Mouse (Mus musculus) left cerebral cortex, adult 11 months (tissue): ENCODE data around the gene Cadm2.

ENCODE experiments used
- DNase-seq: peaks from one replicate; pipeline ENCODE4 v3.0.0; 2022; ENCODE audit warnings: low spot score

Gene Cadm2

DNA sequence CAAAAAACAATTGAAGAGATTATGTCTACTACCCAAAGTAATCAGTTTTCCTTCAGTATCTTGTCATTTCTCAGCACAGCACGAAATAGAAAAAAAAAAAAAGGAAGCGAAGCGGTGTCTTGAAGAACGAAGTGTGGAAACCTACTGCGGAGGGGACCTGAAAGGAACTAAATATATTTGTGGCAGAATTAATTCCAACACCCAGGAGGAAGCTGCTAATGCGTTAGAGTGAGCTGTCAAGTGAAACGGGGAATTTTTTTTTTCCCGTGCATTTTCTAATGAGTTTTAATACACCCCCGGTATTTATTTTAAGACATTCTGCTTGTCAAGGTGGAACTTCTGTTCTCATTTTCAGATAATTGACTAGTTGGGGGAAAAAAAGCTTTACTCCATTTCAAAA lies 111.6 kb downstream of the Cadm2 start:
- no peak for DNase-seq

DNA sequence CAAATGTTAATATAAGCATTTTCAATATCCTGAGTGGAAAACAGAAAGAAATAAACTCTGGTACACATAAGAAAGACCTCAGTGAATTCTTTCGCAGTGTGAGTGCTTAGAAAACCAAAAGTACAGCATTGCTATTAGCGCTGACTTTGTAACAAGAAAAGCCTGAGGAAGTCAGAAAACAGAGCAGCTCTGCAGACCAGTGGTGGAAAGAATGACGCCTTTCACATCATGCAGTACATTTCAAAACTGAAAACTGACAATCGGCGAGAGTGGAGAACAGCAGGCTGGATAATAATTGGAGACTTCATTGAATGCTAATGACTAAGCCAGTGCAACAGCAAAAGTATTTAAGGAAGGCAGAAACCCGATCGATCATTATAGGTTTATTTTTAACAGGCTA lies 138.2 kb downstream of the Cadm2 start:
- DNase-seq = no peak

DNA sequence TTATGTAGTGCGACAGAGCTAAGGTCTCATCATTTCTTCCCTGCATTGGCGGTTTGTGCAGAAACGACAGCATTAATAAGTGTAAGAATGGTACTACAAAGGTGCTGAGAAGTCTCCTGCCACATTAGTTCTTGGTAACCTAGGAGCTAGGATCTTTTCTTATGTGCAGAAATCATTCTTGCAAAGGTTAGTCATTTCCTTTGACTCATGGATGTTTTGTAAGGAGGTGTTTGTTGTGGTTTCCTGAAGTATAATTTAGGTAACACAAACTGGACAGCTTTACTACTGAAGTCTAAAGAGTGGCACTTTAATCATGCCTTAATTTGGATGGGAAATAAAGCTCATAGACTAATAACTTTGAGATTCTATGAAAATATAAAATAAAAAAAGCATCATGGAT lies 153.7 kb downstream of the Cadm2 start:
- DNase-seq = no peak

DNA sequence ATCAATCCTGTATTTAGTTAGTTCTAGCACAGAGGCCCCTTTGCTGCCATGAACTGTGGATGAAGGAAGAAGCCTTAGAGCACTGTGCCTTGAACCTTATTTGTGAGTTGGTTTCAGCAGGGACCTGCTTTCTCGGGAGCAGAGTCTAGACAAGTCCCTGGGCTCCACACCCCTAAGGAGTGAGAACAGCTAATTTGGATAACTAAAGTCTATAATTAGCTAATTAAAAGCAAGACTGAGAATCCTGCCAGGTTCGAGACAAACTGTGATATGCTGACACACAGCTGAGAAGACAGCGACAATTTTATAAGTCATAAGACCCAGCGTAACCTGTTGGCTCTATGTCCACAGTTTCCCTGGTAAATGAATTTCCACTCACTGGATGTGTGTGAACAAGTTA lies 184.4 kb downstream of the Cadm2 start:
- DNase-seq = no peak

DNA sequence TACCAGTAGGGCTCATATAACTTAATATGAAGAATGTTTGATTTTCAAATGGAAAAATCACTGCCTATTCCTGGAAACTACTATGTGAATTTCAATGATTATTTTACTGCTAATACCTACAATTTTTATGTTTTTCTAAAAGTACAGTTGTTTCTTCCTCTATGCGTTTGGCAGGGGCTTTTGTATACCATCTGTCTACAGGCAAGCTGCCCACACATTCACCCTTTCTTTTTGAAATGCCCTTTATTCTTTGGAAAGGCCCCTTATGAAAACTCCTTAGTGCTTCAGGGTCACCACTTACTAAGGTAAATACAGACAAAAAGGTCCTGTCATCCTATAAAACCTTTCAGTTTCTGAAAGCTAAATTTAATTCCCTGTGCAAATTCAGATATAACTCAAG lies 195.3 kb downstream of the Cadm2 start:
- no peak for DNase-seq

DNA sequence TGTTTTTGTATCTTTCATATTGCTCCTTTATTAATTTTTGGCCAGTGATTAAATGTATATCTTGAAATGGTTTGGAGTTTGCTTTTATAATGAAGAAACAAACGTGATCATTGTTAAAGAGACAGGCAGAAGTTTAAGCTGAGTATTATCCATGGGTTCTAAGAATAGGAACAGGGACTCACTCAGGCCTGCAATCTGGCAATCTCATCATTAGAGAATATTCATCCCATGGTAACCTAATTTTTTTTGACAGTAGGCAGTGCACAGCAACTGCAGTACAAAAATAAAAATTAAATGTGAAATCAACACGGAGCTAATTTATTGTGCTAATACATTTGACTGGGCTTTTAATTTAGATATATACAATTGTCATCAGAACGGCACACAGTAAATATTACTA lies 209.8 kb downstream of the Cadm2 start:
- no peak for DNase-seq

DNA sequence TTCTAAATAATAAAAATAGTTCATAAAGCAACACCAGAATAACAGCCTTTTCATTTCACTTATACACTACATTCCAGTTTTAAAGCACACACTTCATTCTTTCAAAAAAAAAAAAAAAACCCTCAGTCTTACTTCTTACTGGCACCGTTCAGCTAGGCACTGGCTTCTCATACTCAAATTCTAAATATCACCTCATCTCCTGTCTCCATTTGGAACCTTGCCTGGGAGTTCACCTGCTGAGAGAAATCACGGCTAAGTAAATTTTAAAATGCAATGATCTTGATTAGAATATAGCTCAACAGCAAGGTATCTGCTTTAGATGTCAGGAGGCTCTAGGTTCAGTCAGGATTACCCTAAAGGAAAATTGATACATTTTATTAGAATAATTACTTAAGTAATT lies 210.2 kb downstream of the Cadm2 start:
- no peak for DNase-seq

DNA sequence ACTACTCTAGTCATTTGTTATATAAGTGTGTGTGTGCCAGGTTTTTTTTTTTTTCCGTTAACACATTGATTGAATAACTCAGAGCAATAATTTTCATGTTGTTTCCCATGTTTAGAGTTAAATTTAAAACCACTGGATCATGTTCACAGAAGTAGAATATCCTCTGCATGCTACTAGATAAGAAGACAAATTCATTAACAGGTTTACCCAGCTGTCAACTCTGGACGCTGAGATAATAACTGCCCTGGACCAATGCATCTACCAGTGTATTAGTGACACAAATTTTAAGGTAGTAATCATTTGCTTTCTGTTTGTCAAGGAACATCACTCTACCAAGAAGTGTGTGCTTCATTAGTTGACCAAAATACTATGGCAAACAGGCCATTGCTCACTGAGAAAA lies 253.0 kb downstream of the Cadm2 start:
- no peak for DNase-seq

DNA sequence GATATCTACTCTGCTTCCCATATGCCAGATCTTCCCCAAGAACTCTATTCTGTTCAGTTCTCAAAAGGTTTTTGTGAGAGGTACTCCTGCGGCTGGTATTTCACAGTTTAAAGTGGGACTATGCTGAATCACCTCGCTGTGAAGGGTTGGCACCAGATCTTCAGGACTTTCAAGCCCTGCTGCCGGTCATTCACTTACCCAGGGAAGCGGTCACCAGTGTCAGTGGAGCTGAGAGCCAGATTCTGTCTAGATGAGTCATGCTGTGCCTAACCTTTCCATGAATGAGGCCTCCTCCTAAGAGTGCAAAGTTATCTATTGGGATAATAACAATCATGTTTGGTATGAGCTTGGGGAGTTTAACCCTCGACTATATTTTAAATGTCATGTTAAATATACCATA lies 272.7 kb downstream of the Cadm2 start:
- DNase-seq = no peak

DNA sequence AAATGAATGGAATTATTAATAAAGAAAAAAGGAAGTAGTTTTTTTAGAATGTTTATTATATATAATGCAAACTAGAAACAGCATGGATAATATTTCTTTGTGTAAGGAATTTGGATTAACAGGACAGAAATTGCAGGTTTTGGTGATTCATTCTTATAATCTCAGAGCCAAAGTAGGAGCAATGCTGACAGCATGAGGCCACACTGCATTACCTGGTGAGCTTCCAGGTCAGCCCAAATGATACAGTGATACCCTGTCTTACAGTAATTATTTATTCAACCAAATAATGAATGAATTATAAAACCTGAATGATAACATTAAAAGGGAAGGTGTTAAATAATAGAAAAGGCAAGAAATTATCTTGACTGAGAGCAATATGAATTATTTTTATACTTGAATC lies 273.1 kb downstream of the Cadm2 start:
- DNase-seq = no peak

DNA sequence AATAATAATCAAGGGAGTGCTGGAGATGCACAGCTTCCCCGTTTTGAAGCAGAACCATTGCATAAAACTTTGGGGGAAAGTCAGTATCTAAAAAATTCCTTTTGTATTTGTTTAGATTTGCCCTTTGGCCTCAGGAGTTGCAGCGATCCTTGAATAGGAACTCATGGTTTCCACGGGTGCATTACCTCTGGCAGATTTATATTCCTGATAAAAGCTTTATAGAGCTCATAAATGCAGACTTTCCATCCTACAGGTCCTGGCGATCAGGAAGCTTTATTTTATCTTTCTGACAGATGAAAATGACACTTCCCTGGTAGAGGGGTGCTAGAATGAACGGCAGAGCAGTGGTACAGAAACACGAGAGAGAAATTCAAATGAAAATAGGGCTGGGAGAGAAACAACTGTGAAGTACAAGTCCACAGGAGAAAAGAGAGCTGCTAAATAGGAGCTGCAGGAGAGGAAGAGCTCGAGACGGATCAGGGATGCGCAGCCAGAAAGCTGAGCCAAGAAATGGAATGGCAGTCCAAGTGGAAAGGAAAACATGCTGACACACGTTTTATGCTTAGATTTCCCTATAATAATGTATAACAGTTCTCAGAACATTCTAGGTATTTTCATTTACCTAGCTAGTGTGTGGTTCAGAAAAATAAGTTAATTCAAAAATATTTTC lies 274.0 kb downstream of the Cadm2 start:
- DNase-seq = no peak

DNA sequence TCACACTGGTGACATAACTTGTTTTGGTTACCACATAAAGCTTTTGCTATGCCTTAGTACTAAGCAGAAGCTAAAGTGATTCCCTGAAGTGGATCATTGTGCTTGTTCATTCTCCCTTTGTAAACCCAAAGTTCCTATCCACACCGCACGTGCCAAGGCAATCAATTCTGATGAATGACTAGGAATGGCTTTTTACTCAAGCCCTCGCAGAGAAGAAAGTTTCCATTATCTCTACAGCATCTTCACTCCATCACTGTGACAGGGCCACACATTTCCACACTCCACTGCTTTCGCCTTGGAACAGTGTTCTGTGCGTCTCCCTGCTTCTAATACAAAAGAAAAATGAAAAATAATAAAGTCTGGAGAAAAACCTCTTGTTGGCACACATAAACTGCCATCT lies 276.5 kb downstream of the Cadm2 start:
- no peak for DNase-seq

DNA sequence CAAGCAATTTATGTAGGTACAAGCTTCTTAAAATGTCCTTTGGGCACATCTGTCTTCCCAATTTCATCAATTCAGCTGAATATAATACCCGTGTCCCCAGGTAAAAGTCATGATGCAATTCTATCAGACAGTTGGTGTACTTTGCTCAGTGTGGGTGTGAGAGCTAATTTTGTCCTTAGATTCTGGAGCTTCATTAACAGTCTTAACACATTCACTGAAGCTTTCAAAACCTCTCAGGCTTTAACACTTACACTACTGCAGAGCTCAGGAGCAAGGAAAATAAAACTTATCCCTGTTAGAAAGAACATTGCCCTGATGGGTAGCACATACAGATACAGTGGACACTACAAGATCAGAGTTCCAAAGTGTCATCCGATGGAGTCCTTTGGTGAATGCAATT lies 309.7 kb downstream of the Cadm2 start:
- peak; percentile 60 for DNase-seq

DNA sequence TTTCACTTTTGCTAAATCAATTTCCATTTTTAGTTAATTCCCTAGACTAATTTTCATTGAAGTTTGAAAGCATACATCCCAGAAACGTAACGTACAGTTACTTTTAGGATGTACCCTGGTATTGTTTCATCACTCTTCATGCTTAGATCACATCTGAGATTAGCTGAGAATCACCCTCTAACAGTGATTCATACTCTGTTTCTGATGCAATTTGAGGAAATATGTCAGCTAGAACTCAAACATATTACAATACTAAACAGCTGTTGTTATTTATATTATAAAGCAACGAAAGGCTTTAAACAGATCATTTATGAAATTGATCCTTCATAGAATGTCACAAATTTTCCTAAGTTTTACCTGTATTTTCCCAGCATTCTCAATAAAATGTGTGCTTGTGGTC lies 336.0 kb downstream of the Cadm2 start:
- DNase-seq = no peak

DNA sequence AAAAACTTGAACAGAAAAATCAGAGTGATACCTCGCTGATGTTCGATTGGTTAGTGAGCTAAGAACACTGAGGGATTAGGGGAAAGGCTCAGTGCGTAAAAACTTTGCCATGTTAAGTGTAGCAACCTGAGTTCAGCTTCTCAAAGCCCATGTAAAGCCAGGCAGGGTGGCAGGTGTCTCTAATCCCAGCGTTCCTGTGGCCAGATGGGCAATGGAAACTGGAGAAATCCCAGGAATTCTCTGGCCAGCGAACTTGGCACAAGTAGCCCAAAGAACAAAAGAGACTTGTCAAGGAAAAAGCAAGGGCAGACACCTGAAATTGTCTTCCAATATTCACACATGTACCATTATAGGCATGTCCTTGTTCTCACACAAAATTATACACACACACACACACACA lies 377.1 kb downstream of the Cadm2 start:
- no peak for DNase-seq

DNA sequence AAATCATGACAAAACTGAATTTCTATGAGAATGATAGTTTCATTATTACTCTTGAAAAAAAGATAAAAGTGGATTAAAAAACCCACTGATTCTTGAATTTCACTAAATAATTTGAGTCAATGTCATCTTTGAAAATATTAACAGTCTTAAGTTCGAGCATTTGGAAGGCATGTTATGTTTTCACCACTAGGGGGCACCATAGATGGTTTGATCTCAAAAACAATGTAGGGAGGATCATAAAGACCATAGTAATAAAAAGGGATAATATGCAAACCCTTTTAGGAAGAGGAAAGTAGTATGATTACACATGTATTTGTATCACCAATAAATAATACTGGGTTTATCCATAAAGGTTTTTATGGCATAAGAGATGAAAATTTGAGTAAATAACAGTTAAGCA lies 385.8 kb downstream of the Cadm2 start:
- no peak for DNase-seq

DNA sequence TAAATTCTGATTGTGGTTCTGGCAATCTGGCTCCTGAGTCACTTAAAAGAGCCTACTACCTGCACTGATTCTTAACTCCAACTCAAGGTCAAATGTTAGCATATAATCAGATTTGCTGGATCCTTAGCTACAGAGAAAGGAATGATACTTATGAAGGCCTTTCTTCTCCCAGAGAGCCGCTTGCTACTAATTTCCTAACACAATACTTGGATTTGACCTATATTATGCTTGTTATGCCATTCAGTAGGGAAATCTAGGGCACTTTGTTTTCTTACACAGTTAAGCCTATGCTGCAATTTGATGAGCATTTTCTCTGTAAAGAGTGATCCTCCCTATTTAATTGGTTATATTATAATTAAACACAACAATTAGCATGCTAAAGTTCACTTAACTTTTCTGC lies 394.0 kb downstream of the Cadm2 start:
- no peak for DNase-seq

DNA sequence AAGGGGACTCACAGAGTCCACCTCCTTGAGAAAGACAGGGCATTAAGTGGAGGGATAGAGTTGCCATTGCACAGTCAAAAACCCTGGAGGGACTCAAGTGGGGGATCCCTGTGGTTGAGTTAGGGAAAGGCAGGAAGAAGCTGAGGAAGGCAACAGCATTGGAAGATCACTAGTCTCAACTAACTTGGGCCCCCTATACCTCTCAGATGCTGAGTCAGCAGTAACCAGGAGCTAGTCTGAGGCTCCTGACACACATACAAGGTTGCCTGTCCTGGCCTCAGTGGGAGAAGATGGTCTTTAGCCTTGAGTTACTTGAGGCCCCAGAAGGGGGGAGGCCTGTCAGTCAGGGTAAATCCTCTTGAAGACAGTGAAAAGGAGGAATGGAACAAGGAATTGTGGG lies 417.4 kb downstream of the Cadm2 start:
- DNase-seq = no peak

DNA sequence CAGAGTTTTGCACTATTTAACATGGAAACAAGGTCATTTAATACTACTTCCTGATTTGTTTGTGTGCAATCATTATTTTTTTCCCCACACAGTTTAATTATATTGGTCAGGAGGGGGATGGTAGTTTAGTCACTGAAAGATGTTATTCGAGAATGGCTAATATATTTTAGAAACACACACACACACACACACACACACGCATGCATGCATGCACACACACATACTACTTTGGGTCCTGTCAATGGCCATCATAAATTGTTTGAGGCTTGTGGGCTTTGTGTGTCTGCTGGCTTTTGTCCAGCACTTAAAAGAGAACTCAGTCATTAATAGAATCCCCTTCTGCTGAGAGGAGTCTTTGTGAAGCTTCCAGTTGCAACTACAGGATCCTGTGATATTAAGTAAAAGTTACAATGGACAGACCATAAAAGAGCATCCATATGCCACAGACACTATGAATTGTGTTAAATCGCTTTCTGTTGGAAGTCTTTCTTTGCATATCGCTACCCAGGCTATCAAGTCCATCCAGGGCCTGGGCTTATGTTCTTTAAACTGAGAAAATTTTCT lies 427.8 kb downstream of the Cadm2 start:
- no peak for DNase-seq

DNA sequence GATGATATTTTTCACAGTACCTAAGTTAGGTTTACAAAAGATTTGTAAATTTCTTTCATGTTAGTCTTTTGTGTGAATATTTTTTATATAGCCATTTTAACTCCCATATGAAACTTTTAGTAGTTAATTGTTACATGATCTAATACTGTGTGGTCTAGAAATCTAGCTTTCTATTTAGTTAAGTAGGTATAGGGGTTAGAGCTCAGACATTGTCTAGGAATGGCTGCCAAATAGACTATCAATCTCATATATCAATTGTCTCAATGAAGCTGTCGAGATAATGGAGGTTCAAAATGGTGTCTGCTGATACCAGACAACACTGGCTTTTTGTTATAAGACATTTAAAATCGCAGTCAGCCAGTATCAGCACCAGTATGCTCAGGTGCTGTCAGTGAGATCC lies 428.3 kb downstream of the Cadm2 start:
- DNase-seq = no peak

DNA sequence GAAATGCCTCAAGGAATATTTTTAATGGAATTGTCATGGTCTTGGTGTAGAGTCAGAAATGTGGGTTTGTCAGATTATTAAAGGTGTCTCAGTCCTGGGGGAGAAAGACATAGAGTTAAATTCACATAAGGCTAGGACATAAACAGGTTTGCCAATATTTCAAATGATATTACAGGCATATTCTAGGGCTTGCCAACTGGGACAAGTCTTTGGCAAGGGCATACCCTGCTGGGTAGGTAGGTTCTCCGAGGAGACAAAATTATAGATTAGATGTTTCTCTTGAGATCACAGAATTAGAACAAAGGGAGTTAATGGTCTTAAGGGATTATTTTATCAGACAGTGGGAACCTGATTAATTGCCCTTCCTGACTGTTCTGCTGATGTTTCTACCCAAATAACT lies 434.4 kb downstream of the Cadm2 start:
- no peak for DNase-seq

DNA sequence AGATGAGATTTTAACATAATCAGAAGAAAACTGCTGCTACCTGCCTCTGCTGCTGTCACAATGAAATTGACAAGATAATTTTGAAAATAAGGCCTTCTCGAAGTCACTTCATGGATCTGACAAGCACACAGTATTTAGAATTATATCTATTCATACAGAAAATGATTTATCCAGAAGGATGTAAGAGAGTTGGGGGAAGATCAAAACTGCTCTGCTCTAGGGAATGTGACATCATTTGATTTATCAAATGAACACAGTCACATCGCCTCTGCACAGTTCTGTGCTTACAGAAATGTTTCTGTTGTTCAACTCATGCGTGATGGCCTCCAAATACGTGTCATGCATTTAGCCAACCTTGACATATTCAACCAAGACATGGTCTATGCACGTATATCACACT lies 437.8 kb downstream of the Cadm2 start:
- no peak for DNase-seq

DNA sequence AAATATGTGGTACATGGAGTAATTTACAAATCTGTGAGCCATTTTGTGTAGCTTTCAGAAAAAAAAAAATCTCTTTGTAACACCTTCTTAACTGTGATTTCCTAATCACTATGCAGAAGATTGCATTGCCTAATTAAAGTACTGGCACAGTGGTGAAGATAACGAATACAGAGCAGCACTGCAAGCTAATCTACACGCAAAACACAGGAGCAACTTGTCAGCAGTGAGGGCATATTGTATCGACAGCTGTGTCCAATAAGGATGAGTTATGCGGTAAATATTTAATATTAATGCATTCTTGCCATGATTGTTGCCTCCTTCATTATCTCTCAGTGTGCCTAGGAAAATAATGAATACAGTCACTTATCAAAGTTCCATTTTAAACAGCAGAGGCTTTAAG lies 445.3 kb downstream of the Cadm2 start:
- DNase-seq = no peak

DNA sequence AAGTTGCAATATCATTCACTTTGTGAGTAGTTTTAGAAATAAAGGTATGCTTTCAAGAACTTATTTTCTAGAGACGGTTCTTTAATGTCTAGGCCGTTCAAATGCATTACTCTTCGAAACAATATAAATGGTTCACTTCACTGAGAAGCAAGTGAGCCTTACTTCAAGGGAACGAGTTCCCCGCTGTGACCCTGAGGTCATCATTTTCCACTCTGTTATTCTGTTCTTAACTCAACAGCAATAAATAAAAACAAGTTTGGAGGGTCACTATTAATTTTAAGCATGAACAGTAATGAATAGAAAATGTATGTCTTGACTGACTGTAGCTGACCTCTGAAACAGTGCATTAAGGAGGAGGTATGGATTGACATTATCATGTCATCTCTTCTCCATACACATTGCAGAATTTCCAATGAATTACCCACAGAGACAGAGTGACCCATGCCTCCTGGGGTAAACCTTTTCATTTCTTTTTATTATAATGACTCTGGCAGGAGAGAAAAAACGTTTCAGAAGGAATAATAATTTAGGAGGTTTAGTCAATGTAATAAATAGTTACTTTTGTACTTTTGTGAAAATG lies 458.4 kb downstream of the Cadm2 start:
- no peak for DNase-seq
